ENCODE assay signal across 11 mouse cellular contexts in the genomic region with DNA sequence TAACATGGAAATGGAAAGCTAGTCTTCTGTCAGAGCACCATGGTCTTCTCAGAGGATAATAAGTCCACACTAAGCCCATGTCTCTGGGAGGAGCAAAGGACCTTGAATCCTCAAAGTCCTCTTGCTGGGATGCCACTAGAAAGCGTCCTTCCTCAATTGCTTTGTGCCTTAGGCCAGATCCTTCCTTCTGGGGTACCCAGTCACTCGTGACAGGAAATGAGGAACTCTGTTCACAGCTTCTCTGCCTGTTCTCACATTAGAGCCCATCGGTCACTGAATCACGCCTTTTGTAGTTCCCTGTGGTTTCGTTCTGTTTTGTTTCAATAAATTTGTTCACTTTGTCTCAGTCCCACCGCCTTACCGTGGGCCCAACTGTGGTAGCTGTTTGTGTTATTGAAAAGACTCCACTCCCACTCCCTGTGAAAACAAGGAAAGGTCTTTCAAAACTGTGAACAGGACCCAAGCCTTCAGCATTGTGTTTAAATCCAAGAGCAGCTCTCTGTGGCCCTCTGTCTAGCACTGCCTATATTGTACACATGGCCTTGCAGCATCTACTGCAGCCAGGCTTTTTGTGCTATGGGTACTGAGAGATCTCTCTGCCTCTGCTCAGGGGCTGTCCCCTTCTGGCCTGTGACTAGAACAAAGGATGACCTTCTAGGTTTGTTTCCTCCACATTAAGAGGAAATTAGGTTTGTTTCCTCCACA.
DNase-seq lines count a peak whose midpoint lies in the region; ATAC-seq lines count a peak whose summit lies in the region.
"Had no signal": no experiment of that assay in that cellular context is flagged by ENCODE, and none has a peak within 500 bp of the region (broad histone marks: within the 10 kb centered on the region; RNA-seq: fewer than 3 reads in every experiment).

No protein-coding gene starts in this region.

- H3K9ac ChIP-seq in forebrain, embryonic 11.5 days (ENCODE audit: low read length): no peak overlapping the region; the same call in 1 of the 2 replicates
- no peak overlapping the region for H3K9ac ChIP-seq in forebrain, embryonic 16.5 days (replicated peaks; ENCODE audit: low read depth, low read length)
- H3K9ac ChIP-seq in midbrain, embryonic 16.5 days (ENCODE audit: low read depth, low read length): no peak overlapping the region
- H3K9ac ChIP-seq: liver, embryonic 14.5 days had no signal

- no peak for DNase-seq in forebrain, embryonic 11.5 days (ENCODE audit: low spot score)
- DNase-seq in midbrain, embryonic 10.5 days (ENCODE audit: low spot score): no peak
- peak; percentile 17 for DNase-seq in heart, postnatal 4 days
- peak; percentile 30 for DNase-seq in splenic B cell, adult 2 months (ENCODE audit: low read depth, low spot score)
- DNase-seq in gastrocnemius, postnatal 36 days: no peak
- DNase-seq: adrenal gland, postnatal 10 days; cerebellum, postnatal 10 days had no signal

- H3K36me3 ChIP-seq in forebrain, embryonic 11.5 days (ENCODE audit: control insufficient read depth, insufficient read depth, low read length): no peaks in the 10 kb centered on the region
- H3K36me3 ChIP-seq in forebrain, embryonic 16.5 days (ENCODE audit: control insufficient read depth, insufficient read depth): no peaks in the 10 kb centered on the region
- no peaks in the 10 kb centered on the region for H3K36me3 ChIP-seq in midbrain, embryonic 10.5 days
- no peaks in the 10 kb centered on the region for H3K36me3 ChIP-seq in midbrain, embryonic 16.5 days (ENCODE audit: control insufficient read depth, insufficient read depth, low read length)
- H3K36me3 ChIP-seq in splenic B cell, adult 2 months (ENCODE audit: control insufficient read depth, insufficient read depth, low read length, poor library complexity, severe bottlenecking): no peaks in the 10 kb centered on the region

- no peaks in the 10 kb centered on the region for H3K9me3 ChIP-seq in forebrain, embryonic 11.5 days (ENCODE audit: control insufficient read depth, low read length)
- no peaks in the 10 kb centered on the region for H3K9me3 ChIP-seq in forebrain, embryonic 16.5 days (ENCODE audit: control insufficient read depth, low read length)
- H3K9me3 ChIP-seq in midbrain, embryonic 10.5 days (replicated peaks): no peaks in the 10 kb centered on the region
- no peaks in the 10 kb centered on the region for H3K9me3 ChIP-seq in midbrain, embryonic 16.5 days (replicated peaks; ENCODE audit: control insufficient read depth, low read length, poor library complexity, severe bottlenecking)

- intact Hi-C loops in gastrocnemius, postnatal 36 days (cut with DNase I): no loop called here

- no peak for ATAC-seq in forebrain, embryonic 11.5 days (replicated peaks; ENCODE audit: low FRiP score)
- ATAC-seq in forebrain, embryonic 16.5 days: no peak
- ATAC-seq in midbrain, embryonic 16.5 days: no peak
- no peak for ATAC-seq in CD4-positive, CD25-positive, alpha-beta regulatory T cell, adult 4 months

- peaks cover 4% of the 10 kb centered on the region; the same call in 1 of the 2 replicates for H3K4me1 ChIP-seq in forebrain, embryonic 11.5 days (replicated peaks; ENCODE audit: control insufficient read depth, insufficient read depth, low read length)
- peaks cover 12% of the 10 kb centered on the region for H3K4me1 ChIP-seq in forebrain, embryonic 16.5 days (replicated peaks; ENCODE audit: control insufficient read depth, insufficient read depth, low read length)
- H3K4me1 ChIP-seq in midbrain, embryonic 10.5 days: peaks cover 29% of the 10 kb centered on the region
- peaks cover 4% of the 10 kb centered on the region; the same call in 1 of the 2 replicates for H3K4me1 ChIP-seq in midbrain, embryonic 16.5 days (ENCODE audit: control insufficient read depth, insufficient read depth, low read length)

- peak overlapping the region; percentile 37; the same call in 1 of the 2 replicates for H3K27ac ChIP-seq in forebrain, embryonic 11.5 days (ENCODE audit: low read depth, low read length)
- no peak overlapping the region for H3K27ac ChIP-seq in forebrain, embryonic 16.5 days (ENCODE audit: low read length)
- peak overlapping the region; percentile 60; the same call in 1 of the 2 replicates for H3K27ac ChIP-seq in midbrain, embryonic 10.5 days (replicated peaks)
- H3K27ac ChIP-seq in midbrain, embryonic 16.5 days (ENCODE audit: low read length): no peak overlapping the region; the same call in none of the 2 replicates
- H3K27ac ChIP-seq: liver, embryonic 14.5 days had no signal

- WGBS in forebrain, embryonic 11.5 days: 54% methylated on average over 7 of the region's 7 CpGs
- WGBS in forebrain, embryonic 16.5 days: 29% methylated on average over 7 of the region's 7 CpGs
- WGBS in midbrain, embryonic 10.5 days: 75% methylated on average over 7 of the region's 7 CpGs
- WGBS in midbrain, embryonic 16.5 days: 60% methylated on average over 7 of the region's 7 CpGs

- H3K4me3 ChIP-seq in forebrain, embryonic 11.5 days (ENCODE audit: low read depth, low read length): no peak overlapping the region
- no peak overlapping the region for H3K4me3 ChIP-seq in forebrain, embryonic 16.5 days (replicated peaks; ENCODE audit: low read length)
- H3K4me3 ChIP-seq in midbrain, embryonic 10.5 days: no peak overlapping the region
- no peak overlapping the region for H3K4me3 ChIP-seq in midbrain, embryonic 16.5 days (ENCODE audit: low read depth, low read length)

- no peak overlapping the region for H3K4me2 ChIP-seq in forebrain, embryonic 11.5 days (ENCODE audit: low read depth, low read length, severe bottlenecking)
- H3K4me2 ChIP-seq in forebrain, embryonic 16.5 days (ENCODE audit: low read length): no peak overlapping the region
- no peak overlapping the region for H3K4me2 ChIP-seq in midbrain, embryonic 16.5 days (ENCODE audit: low read length)

- no peaks in the 10 kb centered on the region for H3K27me3 ChIP-seq in forebrain, embryonic 11.5 days (ENCODE audit: control insufficient read depth, insufficient read depth, low read length)
- no peaks in the 10 kb centered on the region for H3K27me3 ChIP-seq in forebrain, embryonic 16.5 days (replicated peaks; ENCODE audit: control insufficient read depth, insufficient read depth, low read length)
- H3K27me3 ChIP-seq in midbrain, embryonic 10.5 days (ENCODE audit: low read depth, poor library complexity, severe bottlenecking): no peaks in the 10 kb centered on the region
- H3K27me3 ChIP-seq in midbrain, embryonic 16.5 days (ENCODE audit: control insufficient read depth, insufficient read depth, low read depth, low read length): no peaks in the 10 kb centered on the region
- no peaks in the 10 kb centered on the region for H3K27me3 ChIP-seq in splenic B cell, adult 2 months (ENCODE audit: control insufficient read depth, insufficient read depth, low read length, poor library complexity, severe bottlenecking)

Comparison
In these comparisons a context has a peak if more than half of its experiments do, and no peak if none do; other contexts are left out.
1. H3K27ac ChIP-seq: peak in forebrain, embryonic 11.5 days (single experiment) and midbrain, embryonic 10.5 days (single experiment); none in forebrain, embryonic 16.5 days (single experiment) and midbrain, embryonic 16.5 days (single experiment).
2. DNase-seq: peak in heart, postnatal 4 days (single experiment) and splenic B cell, adult 2 months (single experiment); none in forebrain, embryonic 11.5 days (single experiment), midbrain, embryonic 10.5 days (single experiment) and gastrocnemius, postnatal 36 days (0 of 2).